Mouse (Mus musculus) MEL (cell line): ENCODE results near the gene Pfdn6. TPM values are rescaled to one million over a fixed set of nuclear protein-coding genes. Genes with fewer than 3 reads are reported as not detected.

Experiments
- DNase-seq: peaks from one replicate; pipeline ENCODE4 v3.0.0; 2011; ENCODE audit warnings: low read depth, low spot score
- H3K27ac ChIP-seq: 2 replicates; pipeline ENCODE4 v1.5.1; 2012; ENCODE audit warnings: low read depth, mild to moderate bottlenecking, control low read depth, low read length, moderate library complexity; ENCODE audit not compliant: control insufficient read depth
- H3K27me3 ChIP-seq, 2 experiments: fragments of 150-350 bp in 1 of 2; sonication (generic) in 1 of 2; 2 replicates each; pipeline ENCODE4 v1.6.1; 2012; ENCODE audit warnings: low read length in 2 of 2, mild to moderate bottlenecking in 2 of 2, improper control_type of control experiment in 1 of 2, moderate library complexity in 1 of 2; ENCODE audit not compliant: insufficient read depth in 2 of 2, control insufficient read depth in 1 of 2
- H3K36me3 ChIP-seq, 2 experiments: 2 replicates each; pipeline ENCODE4 v1.6.1; 2012 to 2014; ENCODE audit warnings: low read length in 2 of 2, improper control_type of control experiment in 1 of 2, inconsistent platforms in 1 of 2, mild to moderate bottlenecking in 1 of 2; ENCODE audit not compliant: insufficient read depth in 2 of 2, control insufficient read depth in 1 of 2
- H3K4me1 ChIP-seq, 2 experiments: fragments of 150-350 bp in 1 of 2; sonication (generic) in 1 of 2; 2 replicates each; pipeline ENCODE4 v1.6.1; 2012; ENCODE audit warnings: low read length in 2 of 2, improper control_type of control experiment in 1 of 2, mild to moderate bottlenecking in 1 of 2; ENCODE audit not compliant: insufficient read depth in 2 of 2, control insufficient read depth in 1 of 2
- H3K4me3 ChIP-seq, 2 experiments: fragments of 150-350 bp in 1 of 2; sonication (generic) in 1 of 2; 2 replicates each; pipeline ENCODE4 v1.5.1; 2012; ENCODE audit warnings: low read depth in 2 of 2, low read length in 2 of 2, mild to moderate bottlenecking in 2 of 2, moderate library complexity in 2 of 2, control low read depth in 1 of 2, improper control_type of control experiment in 1 of 2; ENCODE audit not compliant: control insufficient read depth in 1 of 2, insufficient read depth in 1 of 2
- H3K79me2 ChIP-seq: 2 replicates; pipeline ENCODE4 v1.6.1; 2012; ENCODE audit warnings: mild to moderate bottlenecking, low read length, moderate library complexity; ENCODE audit not compliant: control insufficient read depth, poor library complexity, insufficient read depth
- H3K9ac ChIP-seq: 2 replicates; pipeline ENCODE4 v1.6.1; 2012; ENCODE audit warnings: low read depth, mild to moderate bottlenecking, control low read depth, low read length, moderate library complexity; ENCODE audit not compliant: control insufficient read depth, poor library complexity, severe bottlenecking
- H3K9me3 ChIP-seq: fragments of 150-350 bp; sonication (generic); replicated peaks from 2 replicates; pipeline ENCODE4 v1.6.1; 2012; ENCODE audit warnings: mild to moderate bottlenecking, low read length, improper control_type of control experiment, moderate library complexity; ENCODE audit not compliant: insufficient read depth
- BHLHE40 ChIP-seq: IDR thresholded peaks from 2 replicates; pipeline ENCODE4 v1.6.1; 2012; ENCODE audit warnings: low read depth, mild to moderate bottlenecking, inconsistent platforms, low read length, improper control_type of control experiment, borderline replicate concordance
- CHD1 ChIP-seq: IDR thresholded peaks from 2 replicates; pipeline ENCODE4 v1.6.1; 2012; ENCODE audit warnings: low read depth, mild to moderate bottlenecking, inconsistent platforms, low read length, improper control_type of control experiment
- CHD2 ChIP-seq: IDR thresholded peaks from 2 replicates; pipeline ENCODE4 v1.6.1; 2011; ENCODE audit warnings: low read length, improper control_type of control experiment
- CTCF ChIP-seq, 3 experiments: IDR thresholded peaks in 2 of 3; conservative IDR thresholded peaks in 1 of 3; 2 replicates each; pipeline ENCODE4 v1.5.1; 2011 to 2012; ENCODE audit warnings: low read length in 3 of 3, low read depth in 2 of 3, mild to moderate bottlenecking in 2 of 3, improper control_type of control experiment in 1 of 3, inconsistent platforms in 1 of 3, mixed read lengths in 1 of 3, moderate library complexity in 1 of 3; ENCODE audit not compliant: control insufficient read depth in 1 of 3, insufficient read depth in 1 of 3, poor library complexity in 1 of 3, severe bottlenecking in 1 of 3
- E2F4 ChIP-seq: IDR thresholded peaks from 2 replicates; pipeline ENCODE4 v1.6.1; 2011; ENCODE audit warnings: low read depth, low read length, improper control_type of control experiment, borderline replicate concordance
- ELF1 ChIP-seq: IDR thresholded peaks from 2 replicates; pipeline ENCODE4 v1.6.1; 2014; ENCODE audit warnings: low read depth, mild to moderate bottlenecking, inconsistent platforms, low read length, improper control_type of control experiment, moderate library complexity
- EP300 ChIP-seq, 2 experiments: IDR thresholded peaks; 2 replicates each; pipeline ENCODE4 v1.6.1; 2011; ENCODE audit warnings: improper control_type of control experiment in 2 of 2, low read length in 2 of 2, low read depth in 1 of 2, mild to moderate bottlenecking in 1 of 2
- ETS1 ChIP-seq: IDR thresholded peaks from 2 replicates; pipeline ENCODE4 v1.6.1; 2012; ENCODE audit warnings: low read depth, mild to moderate bottlenecking, inconsistent platforms, low read length, improper control_type of control experiment, moderate library complexity
- GABPA ChIP-seq: IDR thresholded peaks from 2 replicates; pipeline ENCODE4 v1.6.1; 2012; ENCODE audit warnings: low read depth, mild to moderate bottlenecking, inconsistent platforms, low read length, improper control_type of control experiment, moderate library complexity
- GATA1 ChIP-seq: IDR thresholded peaks from 2 replicates; pipeline ENCODE4 v1.6.1; 2011; ENCODE audit warnings: low read depth, low read length, improper control_type of control experiment
- MAFK ChIP-seq: IDR thresholded peaks from 2 replicates; pipeline ENCODE4 v1.6.1; 2011; ENCODE audit warnings: low read depth, mild to moderate bottlenecking, low read length, improper control_type of control experiment, borderline replicate concordance
- MAX ChIP-seq: IDR thresholded peaks from 2 replicates; pipeline ENCODE4 v1.6.1; 2011; ENCODE audit warnings: low read length, improper control_type of control experiment
- MEF2A ChIP-seq: IDR thresholded peaks from 2 replicates; pipeline ENCODE4 v1.6.1; 2014; ENCODE audit warnings: low read depth, mild to moderate bottlenecking, inconsistent platforms, low read length, improper control_type of control experiment; ENCODE audit not compliant: poor library complexity, insufficient replicate concordance, severe bottlenecking; ENCODE audit errors: extremely low read depth
- MXI1 ChIP-seq: IDR thresholded peaks from 2 replicates; pipeline ENCODE4 v1.6.1; 2011; ENCODE audit warnings: mild to moderate bottlenecking, low read depth, low read length, improper control_type of control experiment
- MYB ChIP-seq: IDR thresholded peaks from 2 replicates; pipeline ENCODE4 v1.6.1; 2011; ENCODE audit warnings: mild to moderate bottlenecking, low read depth, low read length, improper control_type of control experiment
- MYC ChIP-seq: IDR thresholded peaks from 2 replicates; pipeline ENCODE4 v1.6.1; 2011; ENCODE audit warnings: low read depth, mild to moderate bottlenecking, low read length, improper control_type of control experiment, moderate library complexity
- NELFE ChIP-seq: IDR thresholded peaks from 2 replicates; pipeline ENCODE4 v1.6.1; 2011; ENCODE audit warnings: low read depth, low read length, improper control_type of control experiment
- NRF1 ChIP-seq: IDR thresholded peaks from 2 replicates; pipeline ENCODE4 v1.6.1; 2014; ENCODE audit warnings: low read depth, mild to moderate bottlenecking, inconsistent platforms, low read length, improper control_type of control experiment, moderate library complexity; ENCODE audit not compliant: poor library complexity, insufficient read depth, severe bottlenecking
- POLR2A ChIP-seq, 2 experiments: IDR thresholded peaks; 2 replicates each; pipeline ENCODE4 v1.6.1; 2011 to 2012; ENCODE audit warnings: low read length in 2 of 2, mild to moderate bottlenecking in 2 of 2, control low read depth in 1 of 2, improper control_type of control experiment in 1 of 2, low read depth in 1 of 2, moderate library complexity in 1 of 2; ENCODE audit not compliant: control insufficient read depth in 1 of 2, insufficient read depth in 1 of 2, poor library complexity in 1 of 2
- POLR2AphosphoS2 ChIP-seq: IDR thresholded peaks from 2 replicates; pipeline ENCODE4 v1.6.1; 2011; ENCODE audit warnings: low read length, improper control_type of control experiment
- POLR2AphosphoS5 ChIP-seq: IDR thresholded peaks from 2 replicates; pipeline ENCODE4 v1.6.1; 2012; ENCODE audit warnings: low read depth, borderline replicate concordance, mild to moderate bottlenecking, inconsistent platforms, low read length, moderate library complexity, mixed read lengths
- RAD21 ChIP-seq: IDR thresholded peaks from 2 replicates; pipeline ENCODE4 v1.6.1; 2011; ENCODE audit warnings: mild to moderate bottlenecking, low read depth, low read length, improper control_type of control experiment
- RCOR1 ChIP-seq: IDR thresholded peaks from 2 replicates; pipeline ENCODE4 v1.6.1; 2012; ENCODE audit warnings: low read depth, mild to moderate bottlenecking, inconsistent platforms, low read length, improper control_type of control experiment
- SIN3A ChIP-seq: IDR thresholded peaks from 2 replicates; pipeline ENCODE4 v1.6.1; 2012; ENCODE audit warnings: low read length, improper control_type of control experiment, inconsistent platforms
- SMC3 ChIP-seq: IDR thresholded peaks from 2 replicates; pipeline ENCODE4 v1.6.1; 2011; ENCODE audit warnings: low read depth, low read length, improper control_type of control experiment
- TBP ChIP-seq: IDR thresholded peaks from 2 replicates; pipeline ENCODE4 v1.8.0; 2011; ENCODE audit warnings: low read depth, low read length, improper control_type of control experiment
- TCF12 ChIP-seq: IDR thresholded peaks from 2 replicates; pipeline ENCODE4 v1.6.1; 2014; ENCODE audit warnings: low read depth, mild to moderate bottlenecking, inconsistent platforms, low read length, improper control_type of control experiment, moderate library complexity
- UBTF ChIP-seq: IDR thresholded peaks from 2 replicates; pipeline ENCODE4 v1.6.1; 2012; ENCODE audit warnings: low read depth, mild to moderate bottlenecking, inconsistent platforms, low read length, improper control_type of control experiment, moderate library complexity, borderline replicate concordance; ENCODE audit not compliant: insufficient read depth
- USF1 ChIP-seq: IDR thresholded peaks from 2 replicates; pipeline ENCODE4 v1.6.1; 2014; ENCODE audit warnings: low read depth, mild to moderate bottlenecking, inconsistent platforms, low read length, improper control_type of control experiment, moderate library complexity
- USF2 ChIP-seq, 2 experiments: IDR thresholded peaks; 2 replicates each; pipeline ENCODE4 v1.6.1; 2011 to 2012; ENCODE audit warnings: improper control_type of control experiment in 2 of 2, low read length in 2 of 2, borderline replicate concordance in 1 of 2, inconsistent platforms in 1 of 2, low read depth in 1 of 2, mild to moderate bottlenecking in 1 of 2; ENCODE audit not compliant: insufficient read depth in 1 of 2
- ZC3H11A ChIP-seq: IDR thresholded peaks from 2 replicates; pipeline ENCODE4 v1.6.1; 2012; ENCODE audit warnings: low read depth, mild to moderate bottlenecking, inconsistent platforms, low read length, improper control_type of control experiment
- ZKSCAN1 ChIP-seq: IDR thresholded peaks from 2 replicates; pipeline ENCODE4 v1.6.1; 2012; ENCODE audit warnings: low read depth, mild to moderate bottlenecking, inconsistent platforms, low read length, improper control_type of control experiment, moderate library complexity
- ZMIZ1 ChIP-seq: IDR thresholded peaks from 2 replicates; pipeline ENCODE4 v1.6.1; 2012; ENCODE audit warnings: low read depth, mild to moderate bottlenecking, inconsistent platforms, low read length, improper control_type of control experiment, moderate library complexity
- ZNF384 ChIP-seq: IDR thresholded peaks from 2 replicates; pipeline ENCODE4 v1.6.1; 2012; ENCODE audit warnings: low read depth, mild to moderate bottlenecking, inconsistent platforms, low read length, improper control_type of control experiment
- polyA plus RNA-seq, 2 experiments: library from polyadenylated mRNA; stranded (reverse) in 1 of 2; unstranded in 1 of 2; fragments of >175 nt in 1 of 2; fragments of >200 nt in 1 of 2; gene quantifications; 2 replicates each; pipeline versions ENCODE4 v1.2.1 to v1.2.4; 2012; ENCODE audit warnings: low replicate concordance in 2 of 2, low read depth in 1 of 2; ENCODE audit not compliant: insufficient read length in 2 of 2, insufficient read depth in 1 of 2, missing spikeins in 1 of 2
- total RNA-seq: library from RNA; depleted of rRNA; stranded (reverse); fragments of 300-350 nt; gene quantifications from 2 replicates; pipeline ENCODE4 v1.2.3, GENCODE M21; 2012

The Pfdn6 gene
- total and polyA plus RNA-seq, 3 experiments: 222 to 239 TPM; not detected in 1

DNA sequence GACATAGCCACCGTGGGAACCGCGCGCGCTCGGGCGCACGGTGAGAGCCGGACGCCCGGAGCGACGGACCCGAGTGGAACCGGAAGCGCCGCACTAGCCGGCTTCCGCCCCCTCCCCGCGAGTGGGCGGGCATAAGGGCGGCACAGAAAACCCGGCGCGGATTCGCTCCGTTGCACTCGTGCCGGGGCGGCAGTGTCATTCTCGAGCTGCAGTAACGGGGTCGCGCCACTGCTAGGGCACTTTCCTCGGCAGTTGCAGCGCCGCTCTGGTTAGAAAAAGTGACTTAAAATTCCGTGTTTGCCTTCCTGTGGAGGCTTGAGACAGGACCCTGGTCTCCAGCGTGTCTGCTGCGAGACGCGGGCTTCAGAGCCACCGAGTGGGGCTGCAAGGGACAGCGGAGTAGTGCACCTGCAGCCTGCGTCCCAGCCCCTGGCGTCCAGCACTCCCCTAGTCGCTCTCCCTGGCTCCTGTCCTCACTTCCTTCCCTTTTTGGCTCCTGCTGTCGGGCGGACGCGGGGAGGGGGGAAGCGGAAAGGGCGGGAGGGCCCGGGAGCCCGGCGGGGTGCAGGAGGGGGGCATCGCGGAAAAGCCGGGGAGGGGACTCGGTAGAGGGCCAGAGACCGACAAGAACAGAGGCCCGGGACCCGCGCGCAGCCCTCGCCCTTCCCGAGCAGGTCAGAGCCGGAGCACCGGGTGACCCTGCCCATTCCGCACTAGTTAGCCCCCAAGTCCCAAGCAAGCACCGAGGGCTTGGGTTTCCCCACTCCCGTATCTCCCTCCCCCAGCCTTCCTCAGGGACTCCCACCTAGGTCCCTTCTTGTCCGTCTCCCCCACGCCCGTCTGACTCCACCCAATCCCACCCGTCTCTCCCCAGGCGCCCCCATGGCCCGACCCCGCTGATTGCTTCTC lies 10.5 kb downstream of the Pfdn6 start, which contains the start of gene Rgl2:
Rgl2 (plus strand) TSS at position 173 of the 909 bp plus-strand sequence.
- peak; percentile 95 for DNase-seq
- H3K27ac ChIP-seq: peak within 1 kb of the TSS; percentile 98
- H3K27me3 ChIP-seq: no peaks in the 10 kb centered on the region
- peak within 1 kb of the TSS; percentile 93 for H3K9ac ChIP-seq
- peaks cover 24% of the 10 kb centered on the region for H3K79me2 ChIP-seq
- H3K4me1 ChIP-seq: peaks cover 0 to 13% of the 10 kb centered on the region in 2 experiments; a peak in 2 of 4 replicates
- H3K9me3 ChIP-seq: no peaks in the 10 kb centered on the region
- H3K36me3 ChIP-seq: peaks cover 0 to 3% of the 10 kb centered on the region in 2 experiments; a peak in 2 of 4 replicates
- H3K4me3 ChIP-seq: peak within 1 kb of the TSS; percentile 74 to 78
- TF ChIP-seq ELF1 (peak; percentile 81), CHD2 (no peak), ZNF384 (no peak), TBP (peak; percentile 44; the same call in 1 of the 2 replicates), MAX (peak; percentile 55; the same call in 1 of the 2 replicates), ZMIZ1 (no peak; the same call in 1 of the 2 replicates), MXI1 (peak; percentile 89), CHD1 (0 out of 2 replicates have a peak, but pooled peaks have one; percentile 6), RCOR1 (no peak), USF1 (no peak), GATA1 (no peak), SIN3A (peak; percentile 97), NELFE (peak; percentile 49), E2F4 (no peak), SMC3 (0 out of 2 replicates have a peak, but pooled peaks have one; percentile 6), NRF1 (no peak), ZKSCAN1 (no peak), POLR2A (IDR thresholded peaks at IDR 0.05; ENCODE audit: control insufficient read depth in 1 of 2, insufficient read depth in 1 of 2, low read depth in 1 of 2, low read length in 2 of 2, poor library complexity in 1 of 2) (peak; percentile 61 to 82), UBTF (no peak), RAD21 (no peak), MAFK (no peak), BHLHE40 (no peak), TCF12 (peak; percentile 67), MYB (no peak), GABPA (no peak), EP300 (IDR thresholded peaks at IDR 0.05; ENCODE audit: low read depth in 1 of 2, low read length in 2 of 2) (peak in 1 of 2 experiments; percentile 18; a peak in 1 of 4 replicates), USF2 (IDR thresholded peaks at IDR 0.05; ENCODE audit: borderline replicate concordance in 1 of 2, insufficient read depth in 1 of 2, low read depth in 1 of 2, low read length in 2 of 2) (no peak), MYC (no peak), ZC3H11A (no peak), POLR2AphosphoS5 (no peak), MEF2A (no peak), CTCF (IDR thresholded peaks at IDR 0.05 in 2 of 3, conservative IDR thresholded peaks at IDR 0.05 in 1 of 3; ENCODE audit: control insufficient read depth in 1 of 3, insufficient read depth in 1 of 3, low read depth in 2 of 3, low read length in 3 of 3, poor library complexity in 1 of 3, severe bottlenecking in 1 of 3) (peak in 1 of 3 experiments; percentile 22; a peak in 3 of 6 replicates), ETS1 (peak; percentile 59; the same call in 1 of the 2 replicates), POLR2AphosphoS2 (peak; percentile 87)
